Mouse (Mus musculus): ENCODE data around the gene Tmem50b.
"Not testable (repeated sequence)": the region's sequence is repeated elsewhere in the genome, so short reads cannot be mapped to it uniquely, and the experiment has no call there.

The Tmem50b gene

GRCm38 (mm10) chr16:91537065-91537464 lies 60.5 kb downstream of the Tmem50b start:
- no peak for DNase-seq

- DNase-seq = no peak
These were observed 61.2 kb downstream of the Tmem50b start for GRCm38 (mm10) chr16:91536372-91536771.

GRCm38 (mm10) chr16:91534888-91535287 lies 62.7 kb downstream of the Tmem50b start:
- DNase-seq = peak; percentile 89

- no peak for DNase-seq
These were observed 63.1 kb downstream of the Tmem50b start for GRCm38 (mm10) chr16:91534477-91534876.

GRCm38 (mm10) chr16:91533097-91534001 lies 64.3 kb downstream of the Tmem50b start:
- peak; percentile 93 for DNase-seq

GRCm38 (mm10) chr16:91532429-91532828 lies 65.2 kb downstream of the Tmem50b start:
- peak; percentile 93 for DNase-seq

- DNase-seq = no peak
These were observed 65.7 kb downstream of the Tmem50b start for GRCm38 (mm10) chr16:91531856-91532255.

- DNase-seq = not testable (repeated sequence)
These were observed 66.8 kb downstream of the Tmem50b start for GRCm38 (mm10) chr16:91530830-91531229.

- DNase-seq = peak; percentile 91
These were observed 69.0 kb downstream of the Tmem50b start for GRCm38 (mm10) chr16:91528578-91528977.

- peak; percentile 91 for DNase-seq
These were observed 70.1 kb downstream of the Tmem50b start for GRCm38 (mm10) chr16:91527500-91527899.

- DNase-seq = peak; percentile 98
These were observed 70.5 kb downstream of the Tmem50b start for GRCm38 (mm10) chr16:91527051-91527450.

- peak; percentile 92 for DNase-seq
These were observed 71.3 kb downstream of the Tmem50b start for GRCm38 (mm10) chr16:91526274-91526673.
